Mouse (Mus musculus) common myeloid progenitor, adult 5-6 weeks (primary cell): Measurements from ENCODE around the gene Cacna1s. TPM values are rescaled to one million over a fixed set of nuclear protein-coding genes. Genes with fewer than 3 reads are reported as not detected.

Experiments
- ATAC-seq: replicated peaks from 2 replicates; pipeline ENCODE4 v1.8.0; 2016; ENCODE audit warnings: low read depth, mild to moderate bottlenecking, moderate TSS enrichment, inconsistent platforms; ENCODE audit not compliant: poor library complexity, severe bottlenecking
- total RNA-seq: library from RNA; stranded (forward); fragments of 200-1000, 187-1606 nt; gene quantifications from 2 replicates; pipeline ENCODE4 v1.2.3, GENCODE M21; 2017

Gene Cacna1s
- total RNA-seq, 1 experiment from 2014 or later = not detected

DNA sequence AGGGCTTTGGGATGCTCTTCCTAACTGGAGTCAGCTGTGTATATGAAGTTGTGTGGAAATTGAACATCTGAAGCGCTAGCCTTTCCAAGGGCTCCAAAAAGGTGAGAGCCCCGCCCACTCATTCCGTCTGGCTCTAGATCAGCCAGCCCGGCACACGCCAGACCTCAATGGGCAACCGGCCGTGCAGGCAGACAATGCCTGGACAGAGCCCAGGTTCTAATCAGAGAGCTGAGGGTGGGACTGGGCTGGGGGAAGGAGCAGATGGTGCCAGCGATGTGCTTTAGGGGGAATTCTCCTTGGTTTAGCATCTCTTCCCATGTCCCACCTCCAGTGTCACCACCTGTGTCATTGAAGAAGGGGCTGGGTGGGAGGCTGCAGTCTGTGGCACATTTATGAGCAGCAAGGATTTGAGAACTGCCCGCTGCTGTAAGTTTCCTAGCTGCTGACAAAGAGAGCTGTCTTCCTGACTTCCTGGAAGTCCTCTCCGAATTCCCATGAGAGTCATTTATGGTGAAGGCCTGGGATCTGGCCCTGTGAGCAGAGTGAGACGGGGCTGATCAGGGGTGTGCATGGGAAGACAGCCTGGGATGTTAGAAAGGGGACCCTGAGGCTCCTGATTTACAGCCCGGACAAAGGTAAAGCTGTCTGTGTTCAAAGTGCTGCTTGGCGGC is 81.2 kb downstream of the Cacna1s start:
- no peak for ATAC-seq

GRCm38 (mm10) chr1:136134547-136134946 is 82.0 kb downstream of the Cacna1s start:
- no peak for ATAC-seq

- peak; percentile 56 for ATAC-seq
These were observed 82.5 kb downstream of the Cacna1s start for GRCm38 (mm10) chr1:136135046-136135445.

- no peak for ATAC-seq
These were observed 83.4 kb downstream of the Cacna1s start for GRCm38 (mm10) chr1:136135777-136136444.

DNA sequence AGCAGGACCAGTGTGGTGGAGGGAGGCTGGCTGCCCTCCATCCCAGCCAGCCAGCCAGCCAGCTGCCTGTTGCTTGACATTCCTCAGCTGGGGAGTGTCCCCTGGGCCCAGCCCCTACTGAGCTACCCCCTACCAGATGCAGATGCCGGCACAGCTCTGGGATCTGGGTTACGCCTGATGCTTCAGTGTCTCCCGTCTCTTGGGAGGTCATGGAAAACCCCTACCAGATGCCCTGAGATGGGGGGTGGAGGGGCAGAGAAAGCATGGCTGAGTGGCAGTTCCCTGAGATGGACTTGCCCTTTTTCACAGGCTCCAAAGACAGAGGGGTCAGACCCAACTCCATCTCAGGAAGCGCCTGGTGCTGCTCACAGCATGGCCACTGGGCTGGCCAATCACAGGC is 84.0 kb downstream of the Cacna1s start:
- no peak for ATAC-seq

- no peak for ATAC-seq
These were observed 84.6 kb downstream of the Cacna1s start for GRCm38 (mm10) chr1:136137071-136137531.

GRCm38 (mm10) chr1:136137575-136137974 is 85.0 kb downstream of the Cacna1s start:
- ATAC-seq = no peak

DNA sequence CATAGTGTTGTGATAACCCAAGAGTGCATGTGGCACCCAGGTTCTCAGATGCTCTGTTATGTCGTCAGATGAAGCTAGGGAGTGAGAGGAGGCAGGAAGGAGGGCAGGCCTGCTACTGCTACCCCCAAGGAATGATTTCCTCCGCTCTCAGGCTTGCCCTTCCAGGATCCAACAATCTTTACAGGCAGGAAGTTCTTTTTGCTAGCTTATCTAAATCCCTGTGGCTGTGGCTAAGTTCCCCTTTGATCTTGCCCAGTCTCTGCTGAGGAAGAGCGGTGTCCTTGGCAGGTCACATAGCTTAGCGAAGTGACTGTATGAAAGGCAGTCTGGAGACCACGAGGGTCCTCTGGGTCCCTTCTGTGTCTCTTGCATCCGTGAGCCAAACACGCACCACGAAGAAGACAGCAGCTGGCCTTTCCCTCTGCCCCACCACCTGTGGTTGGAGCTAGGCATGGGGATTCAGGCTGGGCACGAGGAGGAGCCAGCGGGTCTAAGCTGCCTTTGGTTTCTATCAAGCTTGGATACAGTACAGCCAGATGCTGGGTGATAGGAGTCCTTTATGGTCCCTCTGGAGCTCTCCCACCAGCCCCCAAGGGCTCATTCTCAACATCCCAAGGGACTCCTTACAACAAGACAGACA is 85.8 kb downstream of the Cacna1s start:
- no peak for ATAC-seq

DNA sequence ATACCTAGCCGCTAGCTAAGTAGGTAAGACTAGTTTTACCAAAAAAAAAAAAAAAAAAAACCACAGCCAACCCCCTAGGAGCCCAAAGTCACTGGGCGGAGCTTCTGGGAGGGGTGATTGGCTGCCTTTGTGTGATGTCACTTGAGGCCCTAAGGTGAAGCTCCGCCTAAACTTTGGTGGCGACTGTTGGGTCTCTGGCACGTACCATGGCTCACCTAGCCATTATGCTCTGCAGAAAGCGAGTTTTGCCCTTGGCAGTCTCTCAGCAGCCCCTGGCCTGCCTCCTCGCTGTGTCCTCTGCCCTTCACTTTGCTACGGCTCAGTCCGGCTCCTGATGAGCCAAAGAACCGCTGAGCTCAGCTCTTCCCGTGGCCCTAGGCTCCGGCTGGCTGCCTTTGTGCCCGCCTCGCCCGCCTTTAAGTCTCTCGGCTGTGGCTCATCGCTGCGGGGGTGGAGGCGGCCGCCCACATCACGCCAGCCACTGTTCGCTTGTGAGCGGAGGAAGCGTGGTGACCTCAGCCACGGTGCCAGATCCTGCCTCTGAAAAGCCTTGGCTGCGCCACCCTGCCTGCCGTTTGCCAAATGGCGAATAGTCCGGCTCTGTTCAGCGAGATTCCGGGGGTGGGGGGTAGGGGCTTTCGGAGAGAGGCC is 87.6 kb downstream of the Cacna1s start:
- ATAC-seq = peak; percentile 74

DNA sequence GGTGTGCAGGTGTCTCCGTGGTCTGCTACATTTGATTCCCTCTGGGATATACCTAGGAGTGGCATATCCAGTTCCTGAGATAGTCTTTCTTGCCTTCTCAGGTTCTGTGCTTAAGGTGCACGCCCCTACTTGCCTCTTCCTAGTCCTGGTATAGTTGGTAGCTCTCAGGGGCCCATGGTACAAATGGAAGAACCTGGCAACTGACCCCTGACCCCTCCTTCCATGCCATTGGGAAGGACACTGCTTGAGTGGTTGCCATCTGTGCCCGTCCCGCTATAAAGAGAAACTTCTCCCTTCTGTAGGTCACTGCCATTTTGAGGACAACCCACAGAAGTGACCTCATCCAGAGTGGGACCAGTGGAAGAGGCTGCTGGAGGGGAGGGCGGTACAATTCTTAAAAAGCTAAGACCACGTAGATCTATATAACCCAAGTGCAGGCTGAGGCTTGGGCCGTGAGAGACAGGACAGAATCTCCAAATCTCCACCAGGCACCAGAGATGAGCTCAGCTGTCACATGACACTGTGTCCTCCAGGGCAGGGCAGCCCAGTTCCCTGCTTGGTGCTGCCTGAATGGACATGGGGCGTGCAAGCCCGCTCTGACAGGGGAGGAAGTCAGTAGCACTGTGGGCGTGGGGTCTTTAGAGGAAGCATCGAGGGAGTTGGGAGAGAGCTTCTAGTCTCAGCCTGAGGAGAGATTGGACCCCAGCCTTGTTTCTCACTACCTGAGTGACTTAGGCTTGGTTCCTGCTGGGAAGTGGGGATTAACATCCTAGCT is 88.8 kb downstream of the Cacna1s start:
- peak; percentile 18 for ATAC-seq

GRCm38 (mm10) chr1:136142336-136142735 is 89.8 kb downstream of the Cacna1s start:
- ATAC-seq = no peak

GRCm38 (mm10) chr1:136143514-136143913 is 91.0 kb downstream of the Cacna1s start:
- no peak for ATAC-seq

- ATAC-seq = no peak
These were observed 97.2 kb downstream of the Cacna1s start for GRCm38 (mm10) chr1:136149702-136150101.

- ATAC-seq = no peak
These were observed 98.8 kb downstream of the Cacna1s start for GRCm38 (mm10) chr1:136151371-136151770.

DNA sequence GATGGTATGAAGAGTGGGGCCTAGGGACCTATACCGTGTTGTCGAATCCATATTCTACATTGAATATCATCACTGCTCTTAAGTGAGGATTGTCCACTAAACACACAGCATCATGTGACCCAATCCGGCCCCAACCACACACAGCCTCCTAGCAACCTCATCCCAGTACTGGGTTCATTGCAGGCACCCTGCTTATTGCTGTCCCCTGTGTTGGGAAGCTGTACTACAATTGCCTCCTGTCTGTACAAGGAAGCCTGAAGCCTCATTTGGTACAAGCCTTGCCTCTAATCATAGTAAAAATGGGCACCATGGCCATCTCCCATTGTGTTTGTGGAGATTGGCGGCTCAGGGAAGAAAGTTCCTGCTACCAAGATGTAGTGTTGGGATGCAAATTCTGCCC is 103.8 kb downstream of the Cacna1s start:
- ATAC-seq = no peak

GRCm38 (mm10) chr1:136156951-136157350 is 104.4 kb downstream of the Cacna1s start:
- ATAC-seq = no peak

DNA sequence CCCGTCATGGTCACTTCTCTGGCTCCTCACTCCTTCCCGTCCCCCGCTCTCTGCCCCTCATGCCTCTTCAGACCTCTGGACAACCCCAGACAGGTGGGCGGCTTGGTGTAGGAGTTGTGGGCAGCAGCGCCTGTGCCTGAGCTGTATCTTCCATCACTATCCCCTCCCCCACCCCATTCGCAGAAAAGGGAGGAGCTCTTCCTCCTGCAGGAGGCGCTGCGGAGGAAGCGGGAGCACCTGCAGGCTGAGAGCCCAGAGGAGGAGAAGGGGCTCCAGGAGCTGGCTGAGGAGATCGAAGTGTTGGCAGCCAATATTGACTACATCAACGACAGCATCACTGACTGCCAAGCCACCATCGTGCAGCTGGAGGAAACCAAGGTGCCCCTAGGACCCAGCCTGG is 107.3 kb downstream of the Cacna1s start:
- ATAC-seq = no peak

DNA sequence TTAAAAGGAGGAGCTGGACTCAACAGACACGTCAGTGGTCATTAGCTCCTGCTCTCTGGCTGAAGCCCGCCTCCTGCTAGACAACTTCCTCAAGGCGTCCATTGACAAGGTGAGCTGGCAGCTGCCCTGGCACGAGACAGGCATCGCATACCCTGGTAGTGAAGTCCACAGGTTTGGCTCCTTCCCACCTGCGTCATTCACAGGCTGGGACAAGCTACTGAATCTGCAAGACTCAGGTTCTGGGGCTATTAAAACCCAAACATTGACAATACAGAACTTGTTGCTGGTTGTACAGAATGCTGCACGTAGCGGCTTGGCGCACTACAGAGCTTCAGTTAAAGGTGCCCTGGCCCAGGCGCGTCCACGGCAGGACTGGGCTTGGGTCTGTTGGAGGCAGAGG is 107.7 kb downstream of the Cacna1s start:
- no peak for ATAC-seq

- ATAC-seq = no peak
These were observed 108.4 kb downstream of the Cacna1s start for GRCm38 (mm10) chr1:136160930-136161329.

DNA sequence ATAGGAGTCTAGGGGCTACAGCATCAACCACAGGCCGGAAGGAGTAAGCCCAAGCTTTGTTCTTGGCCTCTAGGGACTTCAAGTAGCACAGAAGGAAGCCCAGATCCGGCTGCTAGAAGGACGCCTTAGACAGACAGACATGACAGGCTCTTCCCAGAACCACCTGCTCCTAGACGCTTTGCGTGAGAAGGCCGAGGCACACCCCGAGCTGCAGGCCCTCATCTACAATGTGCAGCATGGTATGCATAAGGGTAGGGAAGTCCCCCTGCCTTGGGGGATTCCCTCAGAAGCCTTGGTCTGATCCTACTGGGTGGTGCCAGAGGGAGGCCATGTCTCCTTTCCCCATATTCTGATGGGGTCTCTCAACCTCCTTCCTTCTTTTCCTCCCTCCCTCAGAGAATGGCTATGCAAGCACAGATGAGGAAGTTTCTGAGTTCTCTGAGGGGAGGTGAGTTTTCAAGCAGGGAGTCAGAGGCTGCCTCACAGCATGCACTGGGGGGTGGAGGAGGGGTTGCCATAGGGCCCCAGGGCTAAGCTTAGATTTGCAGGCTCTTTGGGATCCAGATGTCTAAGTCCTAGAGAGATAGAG is 108.9 kb downstream of the Cacna1s start:
- ATAC-seq = no peak
